Mouse (Mus musculus) testis, adult 2 months (tissue): ENCODE data around the gene Ly75.

Source experiments
- CTCF ChIP-seq: fragments of 200-500 bp; IDR thresholded peaks from 2 replicates; pipeline ENCODE4 v1.5.1; 2012; ENCODE audit warnings: low read depth, mild to moderate bottlenecking, inconsistent platforms, low read length, moderate library complexity; ENCODE audit not compliant: control insufficient read depth, insufficient read depth, insufficient replicate concordance
- POLR2A ChIP-seq: fragments of 200-500 bp; IDR thresholded peaks from 2 replicates; pipeline ENCODE4 v1.6.1; 2012; ENCODE audit warnings: low read depth, mild to moderate bottlenecking, inconsistent platforms, low read length, moderate library complexity; ENCODE audit not compliant: control insufficient read depth

- no peak for TF ChIP-seq POLR2A
- no peak for TF ChIP-seq CTCF
Observed at GRCm38 (mm10) chr2:60289451-60289850, 93.7 kb downstream of the Ly75 start.
